Mouse (Mus musculus) spleen, postnatal 36 days (tissue): ENCODE data around the gene Otop3.

Experiments
- DNase-seq, 2 experiments: peaks; one replicate each; pipeline ENCODE4 v3.0.0; 2022; ENCODE audit warnings: low spot score in 2 of 2, mixed read lengths in 1 of 2

The Otop3 gene

GRCm38 (mm10) chr11:115393721-115394325 lies 59.3 kb downstream of the Otop3 start:
- DNase-seq: no peak
